Mouse (Mus musculus): Measurements from ENCODE around the gene Ifnar2.
"Not testable (repeated sequence)": the region's sequence is repeated elsewhere in the genome, so short reads cannot be mapped to it uniquely, and the experiment has no call there.

The Ifnar2 gene

DNA sequence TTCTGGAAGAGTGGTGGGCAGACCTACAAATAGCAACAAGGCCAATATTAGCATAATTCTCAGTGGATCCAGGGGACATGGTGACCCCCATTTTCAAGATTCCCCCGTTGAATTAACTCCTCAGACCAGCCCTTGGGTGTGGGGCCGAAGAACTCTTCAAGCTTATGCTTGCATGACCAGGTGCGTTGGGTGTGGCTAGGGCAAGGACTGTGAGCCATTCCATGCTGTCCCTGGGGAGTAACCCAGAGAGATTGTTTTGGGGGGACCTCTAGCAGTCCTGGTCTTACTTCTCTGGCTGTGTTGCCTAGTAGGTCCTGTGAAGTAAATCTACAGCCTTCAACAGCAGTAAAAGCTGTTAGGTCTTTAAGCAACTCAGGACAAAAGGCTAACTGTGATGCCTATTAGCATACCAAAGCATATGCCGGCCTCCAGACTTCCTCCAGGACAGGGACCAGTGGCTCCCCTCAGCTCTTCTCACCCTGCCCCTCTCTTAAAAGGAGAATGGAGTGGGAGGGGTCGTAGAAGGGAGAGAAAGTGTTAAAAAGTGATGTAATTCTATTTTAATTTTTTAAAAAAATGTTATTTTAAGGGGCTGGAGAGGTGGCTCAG, 60.2 kb downstream of the Ifnar2 start:
- DNase-seq: no peak

DNA sequence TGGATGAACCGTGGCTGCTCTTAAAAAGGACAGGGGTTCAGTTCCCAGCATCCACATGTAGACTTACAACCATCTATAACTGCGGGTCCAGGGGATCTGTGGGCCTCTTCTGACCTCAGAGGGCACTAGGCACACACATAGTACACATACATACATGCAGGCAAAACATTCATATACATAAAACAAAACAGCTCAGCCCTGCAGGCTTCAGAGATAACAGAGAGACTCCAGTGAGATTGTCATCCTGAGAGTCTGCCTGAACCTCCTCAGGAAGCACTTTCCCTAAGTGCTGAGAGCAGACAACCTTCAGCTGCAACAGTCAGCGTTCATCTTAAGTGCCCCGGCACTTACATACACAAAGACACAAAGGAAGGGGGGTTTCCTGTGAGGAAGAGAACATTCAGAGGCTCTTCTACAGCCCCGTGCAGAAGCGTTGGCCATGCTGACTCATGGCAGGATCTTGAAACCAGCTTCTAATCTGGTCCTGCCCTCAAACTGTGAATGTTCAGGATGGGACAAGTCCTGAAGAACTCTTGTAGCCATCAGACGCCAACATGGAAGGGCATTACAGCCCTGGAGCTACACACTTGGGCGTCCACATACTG, 60.8 kb downstream of the Ifnar2 start:
- DNase-seq: no peak

DNA sequence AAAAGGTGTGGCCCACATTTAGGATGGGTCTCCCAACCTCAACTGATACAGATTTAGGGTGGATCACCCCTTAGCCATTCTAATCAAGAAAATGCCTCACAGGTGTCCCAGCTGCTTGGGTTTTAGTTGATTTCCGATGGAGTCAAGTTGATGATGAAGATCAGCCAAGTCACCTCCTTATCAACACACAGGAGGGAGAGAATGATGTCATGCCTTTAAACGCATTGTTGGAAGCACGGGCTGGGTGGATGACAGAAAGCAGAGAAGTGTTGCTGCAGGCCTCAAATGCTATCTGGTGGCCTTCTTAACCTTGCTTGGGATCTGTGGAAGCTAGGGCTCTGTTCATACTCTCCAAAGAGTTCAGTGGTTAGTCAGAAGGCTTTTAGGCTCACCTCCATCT, 61.5 kb downstream of the Ifnar2 start:
- DNase-seq: no peak

DNA sequence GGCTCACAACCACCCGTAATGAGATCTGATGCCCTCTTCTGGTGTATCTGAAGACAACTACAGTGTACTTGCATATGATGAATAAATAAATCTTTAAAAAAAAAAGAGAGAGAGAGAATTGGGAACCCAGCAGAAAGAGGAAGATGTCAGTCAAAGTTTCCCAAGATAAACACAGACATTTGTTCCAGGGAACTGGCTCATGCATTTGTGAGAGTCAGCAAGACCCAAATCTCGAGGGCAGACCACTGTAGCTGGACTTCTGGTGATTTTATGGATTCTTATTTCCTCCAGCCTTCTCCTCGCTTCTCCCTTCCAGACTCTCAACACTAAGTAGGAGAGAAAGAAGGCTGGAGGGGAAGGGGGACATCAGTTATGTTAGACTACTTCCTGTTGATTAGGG, 65.5 kb downstream of the Ifnar2 start:
- no peak for DNase-seq

DNA sequence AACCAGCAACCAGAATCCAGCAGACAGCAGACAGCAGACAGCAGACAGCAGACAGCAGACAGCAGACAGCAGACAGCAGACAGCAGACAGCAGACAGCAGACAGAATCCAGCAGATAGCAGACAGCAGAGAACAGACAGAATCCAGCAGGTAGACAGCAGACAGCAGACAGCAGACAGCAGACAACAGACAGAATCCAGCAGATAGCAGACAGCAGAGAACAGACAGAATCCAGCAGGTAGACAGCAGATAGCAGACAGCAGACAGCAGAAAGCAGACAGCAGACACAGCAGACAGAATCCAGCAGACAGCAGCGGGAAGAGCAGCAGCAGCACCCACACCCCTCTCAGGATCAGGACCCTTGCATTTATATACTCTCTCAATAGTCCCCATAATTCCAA, 66.0 kb downstream of the Ifnar2 start:
- DNase-seq: not testable (repeated sequence)

DNA sequence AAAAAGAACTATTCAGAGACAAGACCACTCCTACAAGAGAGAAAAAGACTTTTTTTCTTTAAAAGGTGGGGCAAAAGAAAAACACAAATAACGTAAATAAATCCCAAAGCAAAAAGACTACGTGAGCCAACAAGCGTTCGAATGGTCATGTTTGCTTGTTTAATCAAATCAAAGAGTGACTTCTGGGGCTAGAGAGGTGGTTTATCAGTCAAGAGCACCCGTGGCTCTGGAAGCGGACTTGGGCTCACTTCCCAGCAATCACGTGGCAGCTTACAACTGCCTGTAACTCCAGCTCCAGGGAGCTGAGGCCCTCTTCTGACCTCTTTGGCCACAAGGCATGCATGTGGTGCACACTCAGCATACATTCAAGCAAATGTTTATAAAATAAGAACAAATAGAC, 68.8 kb downstream of the Ifnar2 start:
- no peak for DNase-seq

DNA sequence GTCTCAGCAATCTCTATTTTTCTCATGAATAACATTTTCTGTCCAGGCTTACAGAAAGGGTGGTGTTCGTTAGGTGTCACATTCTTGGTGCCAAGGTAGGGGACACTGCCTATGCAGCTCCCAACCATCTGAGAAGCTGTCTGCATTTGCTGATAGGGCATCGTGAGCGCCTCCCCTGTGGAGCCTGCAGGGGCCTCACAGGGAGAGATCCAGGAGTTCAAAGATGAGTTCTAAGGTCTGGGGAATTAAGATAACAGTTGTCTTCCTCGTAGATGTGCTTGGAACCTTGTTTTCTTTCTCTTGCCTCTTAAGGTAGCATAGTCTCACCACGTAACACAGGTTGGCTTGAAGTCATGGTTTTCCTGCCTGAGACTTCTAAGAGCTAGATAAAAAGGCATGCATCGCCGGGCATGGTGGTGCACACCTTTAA, 69.2 kb downstream of the Ifnar2 start:
- DNase-seq: no peak

DNA sequence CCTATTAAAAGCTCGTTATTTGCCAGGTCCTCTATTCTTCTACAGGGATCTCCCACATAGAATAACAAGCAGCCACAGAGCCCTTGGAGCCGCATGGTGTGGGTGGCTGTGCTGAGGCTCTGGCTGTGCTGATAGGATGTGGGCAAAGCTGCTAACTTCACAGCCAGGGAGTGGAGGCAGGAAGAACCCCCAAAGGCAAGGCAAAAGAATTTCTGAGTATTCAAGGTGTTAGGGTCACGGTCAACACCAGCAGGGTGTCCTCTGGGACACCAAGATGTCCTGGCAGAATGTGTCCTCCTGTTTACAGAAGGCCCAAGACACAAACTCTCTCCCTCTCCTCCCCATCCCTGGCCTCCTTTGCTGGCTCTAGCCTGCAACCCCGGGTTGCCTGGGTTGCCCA, 69.9 kb downstream of the Ifnar2 start:
- DNase-seq: no peak

DNA sequence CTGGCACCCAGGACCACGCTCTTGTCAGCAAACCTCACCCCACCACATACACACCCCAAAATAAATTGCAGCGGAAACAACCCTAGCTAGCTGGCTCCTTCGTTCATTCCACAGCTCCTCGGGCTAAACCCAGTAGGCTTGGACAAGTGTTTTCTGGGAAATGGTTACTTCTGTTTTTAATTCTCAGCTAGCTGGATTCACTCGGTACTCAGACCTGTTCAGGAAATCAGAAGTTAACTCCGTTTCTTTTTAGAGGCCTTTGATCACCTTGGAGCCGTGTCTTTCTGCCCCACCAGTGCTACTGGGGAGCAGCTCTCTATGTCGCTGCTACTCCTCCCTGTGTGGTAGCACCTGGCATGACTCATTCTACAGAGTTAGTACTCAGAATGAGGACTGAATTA, 70.6 kb downstream of the Ifnar2 start:
- DNase-seq: no peak

DNA sequence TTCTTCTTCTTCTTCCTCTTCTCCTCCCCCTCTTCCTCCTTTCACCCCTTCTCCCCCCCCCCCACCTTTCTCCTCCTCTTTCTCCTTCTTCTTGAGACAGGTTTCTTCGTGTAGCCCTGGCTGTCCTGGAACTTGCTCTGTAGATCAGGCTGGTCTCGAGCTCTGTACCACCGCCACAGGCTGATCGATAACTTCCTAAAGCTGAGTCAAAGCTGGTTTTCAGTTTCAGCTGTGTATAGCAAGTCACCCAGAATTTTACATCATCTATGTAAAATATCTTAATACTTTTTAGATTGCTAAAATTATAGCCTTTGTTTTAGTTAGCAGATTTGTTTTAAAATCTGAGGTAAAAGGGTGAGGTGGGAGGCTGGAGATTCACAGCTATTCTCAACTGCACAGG, 72.3 kb downstream of the Ifnar2 start:
- no peak for DNase-seq

DNA sequence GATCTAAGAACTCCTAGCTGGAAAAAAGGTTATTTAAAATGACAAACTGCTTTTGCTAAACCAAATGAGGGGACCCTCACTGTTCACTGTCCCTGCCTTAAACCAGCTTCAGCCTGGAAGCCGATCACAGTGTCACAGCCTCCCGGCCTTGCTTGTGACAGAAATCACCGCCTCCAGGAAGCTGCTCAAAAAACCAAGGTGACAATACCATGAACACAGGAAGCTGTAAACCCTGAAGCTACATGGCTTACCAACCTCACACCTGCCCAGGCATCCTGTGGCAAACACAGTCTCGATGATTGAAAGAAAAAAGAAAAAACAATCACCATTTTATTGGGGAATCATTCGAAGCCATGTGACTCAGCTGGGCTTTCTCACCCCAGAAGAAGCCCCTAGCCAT, 73.0 kb downstream of the Ifnar2 start:
- no peak for DNase-seq

DNA sequence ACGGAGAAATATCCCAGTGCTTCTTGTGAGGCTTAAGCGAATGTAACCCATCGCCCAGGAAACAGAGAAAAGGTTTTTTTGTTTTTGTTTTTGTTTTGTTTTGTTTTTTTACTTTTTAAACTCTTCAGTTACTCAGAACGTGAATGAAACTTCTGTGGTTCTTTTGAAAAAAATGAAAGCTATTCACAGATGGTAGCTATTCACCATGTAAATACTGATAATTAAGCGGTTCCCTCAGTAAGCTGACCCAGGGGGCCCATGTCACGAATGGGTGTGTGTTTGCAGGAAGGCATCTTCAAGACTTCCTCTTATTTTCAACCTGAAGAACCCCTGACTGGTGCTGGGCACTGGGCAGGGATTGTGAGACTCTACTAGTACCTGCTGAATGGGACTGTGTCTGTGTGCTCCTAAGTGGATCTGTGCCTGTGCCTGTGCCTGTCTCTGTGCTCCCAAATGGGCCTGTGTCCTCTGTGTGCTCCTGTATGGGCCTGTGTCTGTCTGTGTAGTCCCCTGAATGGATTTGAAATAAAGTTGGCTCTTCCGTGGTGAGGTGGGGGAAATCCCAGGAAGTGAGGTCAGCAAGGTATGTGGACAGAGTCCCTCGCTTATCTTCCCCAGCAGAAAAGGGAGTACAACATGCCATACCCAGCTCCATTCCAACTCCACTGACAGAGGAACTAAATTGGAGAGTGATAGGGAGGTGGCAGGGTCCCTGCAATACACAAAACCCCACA, 74.4 kb downstream of the Ifnar2 start:
- no peak for DNase-seq

DNA sequence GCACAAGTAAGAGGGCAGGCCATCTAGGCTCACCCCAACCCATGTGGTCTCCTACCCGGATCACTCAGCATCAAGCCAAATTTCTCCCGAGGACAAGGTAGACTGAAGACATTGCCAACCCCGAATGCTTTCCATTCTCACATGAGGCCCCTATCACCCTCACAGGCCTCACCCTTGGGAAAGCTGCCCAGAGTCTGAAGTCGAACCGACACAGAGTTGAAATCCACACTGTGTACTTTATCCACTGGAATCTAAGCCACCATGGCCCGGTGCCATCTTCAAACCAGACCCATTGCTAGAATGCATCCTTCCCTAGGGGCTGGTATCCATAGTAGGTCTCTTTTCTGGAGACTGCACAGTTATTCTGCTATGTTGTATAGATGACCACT, 74.9 kb downstream of the Ifnar2 start:
- DNase-seq: no peak

DNA sequence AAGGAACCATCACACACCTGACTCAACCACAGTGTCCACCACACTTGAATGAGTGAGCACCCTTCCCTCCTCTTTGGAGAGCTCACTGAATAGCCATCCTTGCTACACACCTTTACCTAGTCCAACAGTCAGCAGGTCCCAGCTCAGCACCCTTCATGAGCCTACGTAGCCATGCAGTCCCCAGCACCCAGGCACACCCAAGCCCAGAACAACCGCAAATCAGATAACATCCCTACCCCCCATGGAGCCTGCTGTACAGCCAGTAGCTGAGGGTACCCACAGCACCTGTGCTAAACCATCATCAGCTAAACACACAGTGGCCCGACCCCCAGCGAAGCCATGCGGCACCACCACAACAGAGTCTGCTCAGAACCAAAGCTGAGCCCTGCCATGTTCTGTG, 75.5 kb downstream of the Ifnar2 start:
- no peak for DNase-seq

DNA sequence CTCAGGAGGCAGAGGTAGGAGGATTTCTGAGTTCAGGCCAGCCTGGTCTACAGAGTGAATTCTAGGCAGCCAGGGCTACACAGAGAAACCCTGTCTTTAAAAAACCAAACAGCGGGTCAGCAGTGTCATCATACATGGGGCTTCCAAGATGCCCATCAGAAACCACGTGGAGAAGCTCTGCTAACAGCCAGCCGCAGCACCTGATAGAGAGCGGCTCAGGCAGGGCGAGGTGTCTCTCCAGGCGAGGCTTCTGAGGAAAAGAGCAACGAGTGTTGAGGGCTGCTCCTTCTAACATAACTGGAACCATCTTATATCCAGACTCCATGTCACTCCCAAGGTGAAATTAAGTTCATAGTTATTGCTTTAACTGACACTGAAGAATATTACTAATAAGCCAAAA, 76.3 kb downstream of the Ifnar2 start:
- no peak for DNase-seq

DNA sequence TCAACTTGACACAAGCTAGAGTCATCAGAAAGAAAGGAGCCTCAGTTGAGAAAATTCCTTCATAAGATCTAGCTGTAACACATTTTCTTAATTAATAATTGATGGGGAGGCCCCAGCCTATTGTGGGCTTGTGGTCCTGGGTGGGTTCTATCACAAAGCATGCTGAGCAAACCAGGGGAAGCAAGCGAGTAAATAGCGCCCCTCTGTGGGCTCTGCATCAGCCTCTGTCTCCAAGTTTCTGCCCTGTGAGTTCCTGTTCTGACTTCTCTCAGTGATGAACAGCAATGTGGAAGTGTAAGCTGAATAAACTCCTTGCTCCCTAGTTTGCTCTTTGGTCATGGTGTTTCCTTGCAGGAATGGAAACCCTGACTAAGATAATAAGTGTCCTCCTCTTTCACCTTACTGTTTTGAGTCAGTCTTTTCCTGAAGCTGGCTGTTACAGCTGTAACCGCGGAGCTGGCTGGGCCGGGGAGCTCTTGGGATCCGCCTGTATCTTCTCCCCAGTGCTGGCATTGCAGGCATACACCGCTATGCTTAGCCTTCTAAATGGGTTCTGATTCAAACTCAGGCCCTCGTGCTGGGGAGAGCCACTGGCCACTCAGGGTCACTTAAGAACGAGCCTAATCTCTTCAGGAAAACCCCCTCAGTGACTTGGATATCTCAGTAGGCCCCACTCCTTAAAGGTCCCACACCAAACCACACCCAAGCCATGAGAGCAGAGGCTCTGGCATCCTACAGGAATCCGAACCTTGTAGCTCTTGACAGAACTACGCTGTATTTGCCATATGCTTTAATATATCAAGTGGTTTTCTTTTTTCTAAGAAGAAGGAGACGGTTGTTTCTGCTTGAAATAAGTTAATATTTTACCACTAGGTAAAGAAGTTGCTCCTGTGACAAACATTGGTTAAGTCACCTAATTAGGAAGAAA, 77.8 kb downstream of the Ifnar2 start:
- DNase-seq: no peak

DNA sequence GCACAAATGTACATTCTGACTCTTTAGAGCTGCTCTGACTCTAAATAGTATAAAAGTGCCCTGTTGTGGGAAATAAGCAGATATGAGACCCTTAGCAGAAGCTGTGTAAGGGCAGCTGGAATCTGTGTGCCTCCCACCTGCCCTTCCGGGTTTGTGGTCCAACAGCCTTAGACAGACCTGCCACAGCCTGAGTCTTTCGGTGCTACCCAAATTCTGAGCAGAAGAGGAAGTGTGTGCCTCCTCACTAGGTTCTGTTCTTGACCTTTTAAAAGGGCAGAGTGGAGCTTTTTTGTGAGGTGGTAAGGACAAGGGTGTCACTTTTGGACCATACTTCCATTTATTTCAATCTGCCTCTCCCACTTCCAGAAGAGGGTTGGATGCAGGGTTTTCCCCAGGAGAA, 79.4 kb downstream of the Ifnar2 start:
- no peak for DNase-seq

DNA sequence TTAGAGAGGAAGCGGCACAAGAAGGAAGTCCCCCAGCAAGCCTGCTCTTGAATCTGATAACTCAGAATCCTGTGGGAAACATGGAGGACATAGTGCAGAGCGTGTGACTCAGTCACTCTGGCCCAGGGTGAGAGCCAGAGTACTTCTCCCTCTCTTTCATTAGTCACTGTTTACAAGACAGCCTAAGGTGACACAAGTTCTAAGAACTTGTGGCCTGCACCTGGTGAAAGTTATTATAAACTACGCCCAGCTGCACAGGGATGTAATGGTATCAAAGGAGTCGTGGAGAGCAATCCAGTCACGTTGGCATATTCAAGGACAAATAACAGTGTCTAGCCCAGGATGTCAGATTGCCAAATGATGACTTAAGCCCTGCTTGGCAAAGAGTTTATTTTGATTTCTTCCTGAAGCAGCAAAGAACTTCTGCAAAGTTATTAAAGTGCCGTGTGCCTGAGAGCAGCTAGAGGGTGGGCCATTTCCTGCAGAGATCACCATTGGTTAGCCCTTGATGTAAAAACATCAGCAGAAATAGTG, 79.8 kb downstream of the Ifnar2 start:
- no peak for DNase-seq

All from cerebellum, adult 11-12 months (tissue).